Mouse (Mus musculus) thymus, postnatal 36 days (tissue): ENCODE measurements around the gene Sap18b.
A peak's percentile ranks its signal among the peaks of the same experiment; 100 is the strongest.
"Not testable (repeated sequence)": the region's sequence is repeated elsewhere in the genome, so short reads cannot be mapped to it uniquely, and the experiment has no call there.

Experiments used
- DNase-seq, 2 experiments: peaks; one replicate each; pipeline ENCODE4 v3.0.0; 2022; ENCODE audit warnings: mixed read lengths in 2 of 2

Sap18b gene

GRCm38 (mm10) chr8:95822699-95823098, 2.4 kb upstream of the Sap18b start:
- DNase-seq = no peak

DNA sequence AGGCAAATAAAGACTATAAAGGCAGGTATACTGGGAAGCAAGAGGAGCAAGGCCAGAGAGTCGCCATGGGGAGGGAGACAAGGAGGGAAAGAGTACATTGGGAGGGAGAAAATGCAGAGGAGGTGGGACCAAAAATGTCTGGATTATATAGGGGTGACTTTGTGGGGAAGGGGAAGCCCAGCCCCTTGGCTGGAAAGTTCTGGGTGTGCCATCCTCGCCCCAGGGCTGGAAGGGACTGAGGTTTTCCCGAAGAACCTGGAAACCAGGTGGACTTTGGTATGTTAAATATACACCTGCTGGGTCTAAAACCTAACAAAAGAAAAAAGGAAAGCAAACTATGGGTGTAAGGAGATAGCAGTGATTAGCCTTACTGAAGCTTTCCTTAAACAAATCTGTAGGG, 5.0 kb downstream of the Sap18b start:
- no peak for DNase-seq

- peak; percentile 75 to 81 for DNase-seq
Measured at GRCm38 (mm10) chr8:95832603-95833434, 7.7 kb downstream of the Sap18b start.

- DNase-seq = no peak
Measured at GRCm38 (mm10) chr8:95833435-95833984, 8.4 kb downstream of the Sap18b start.

GRCm38 (mm10) chr8:95835891-95836290, 10.7 kb downstream of the Sap18b start:
- DNase-seq = no peak

- DNase-seq = no peak
Measured at GRCm38 (mm10) chr8:95837266-95837665, 12.1 kb downstream of the Sap18b start.

DNA sequence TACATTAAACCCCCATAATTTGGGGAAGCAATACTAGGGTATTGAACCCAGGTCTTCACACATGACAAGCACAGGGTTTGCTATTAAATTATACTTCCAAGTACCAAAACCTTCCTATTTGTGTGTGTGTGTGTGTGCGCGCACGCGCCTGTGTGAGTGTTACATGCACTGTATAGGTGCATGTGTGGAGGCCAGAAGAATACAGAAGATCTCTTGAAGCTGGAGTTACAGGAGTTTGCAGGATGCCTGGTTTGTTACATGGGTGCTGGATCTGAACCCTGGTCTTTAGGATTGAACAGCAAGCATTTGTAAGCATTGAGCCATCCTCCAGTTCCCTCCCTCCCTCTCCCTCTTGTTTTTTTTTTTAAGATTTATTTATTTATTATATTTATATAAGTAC, 14.1 kb downstream of the Sap18b start:
- DNase-seq = no peak

- DNase-seq = no peak
Measured at GRCm38 (mm10) chr8:95841436-95841835, 16.3 kb downstream of the Sap18b start.

DNA sequence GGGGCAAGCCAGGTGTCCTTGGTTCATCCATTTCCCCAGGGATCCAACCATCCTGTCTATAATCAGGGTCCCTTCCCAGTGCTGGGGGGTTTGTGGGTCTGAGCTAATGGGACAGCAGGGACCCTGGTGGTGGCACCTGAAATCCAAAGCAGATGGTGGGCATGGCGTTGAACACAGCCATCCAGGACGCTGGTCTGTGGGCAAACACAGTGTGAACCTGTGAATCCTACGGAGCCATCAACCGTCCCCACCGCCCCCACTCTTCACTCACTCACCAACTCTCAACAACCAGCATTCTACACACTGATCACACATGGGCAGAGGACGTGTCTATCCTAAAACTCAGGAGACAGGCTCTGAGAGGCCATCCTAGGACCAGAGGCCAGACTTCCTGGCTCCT, 18.8 kb downstream of the Sap18b start:
- no peak for DNase-seq

GRCm38 (mm10) chr8:95845026-95845425, 19.9 kb downstream of the Sap18b start:
- DNase-seq = no peak

GRCm38 (mm10) chr8:95848061-95848551, 23.0 kb downstream of the Sap18b start:
- no peak for DNase-seq

DNA sequence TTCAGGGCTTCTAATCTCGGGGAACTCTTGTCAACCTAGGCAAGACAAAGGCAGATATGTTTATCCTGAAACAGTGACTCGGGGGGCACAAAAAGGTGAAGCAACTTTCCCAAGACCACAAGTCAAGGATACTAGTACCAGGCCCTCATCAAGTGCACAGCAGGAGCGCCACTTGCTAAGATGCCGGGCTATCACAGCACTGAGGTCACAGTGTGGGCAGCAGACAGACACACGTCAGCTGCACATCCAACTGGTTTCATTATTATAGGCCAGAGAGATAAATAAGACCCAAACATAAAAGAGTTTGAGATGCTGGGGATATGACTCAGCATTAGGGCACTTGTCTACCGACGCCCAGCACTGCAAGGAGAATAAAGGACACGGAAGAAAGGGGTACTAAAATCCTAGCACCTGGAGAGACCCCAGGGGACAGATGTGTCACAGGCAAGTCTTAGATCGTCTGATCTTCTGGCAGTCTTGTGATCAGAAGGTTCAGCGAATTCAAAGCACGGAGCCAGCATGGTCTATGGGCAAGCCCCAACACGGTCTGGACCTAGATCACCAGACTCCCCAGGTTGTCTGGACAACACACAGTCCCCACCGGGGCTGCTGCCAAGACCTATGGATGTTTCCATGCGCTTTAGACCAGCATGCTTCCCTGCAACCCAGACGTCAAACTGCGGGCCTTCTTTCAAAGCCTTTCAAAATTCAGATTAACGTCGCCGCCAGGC, 23.8 kb downstream of the Sap18b start:
- DNase-seq = no peak

GRCm38 (mm10) chr8:95850326-95850725, 25.2 kb downstream of the Sap18b start:
- DNase-seq = no peak

- no peak for DNase-seq
Measured at GRCm38 (mm10) chr8:95852290-95852689, 27.1 kb downstream of the Sap18b start.

DNA sequence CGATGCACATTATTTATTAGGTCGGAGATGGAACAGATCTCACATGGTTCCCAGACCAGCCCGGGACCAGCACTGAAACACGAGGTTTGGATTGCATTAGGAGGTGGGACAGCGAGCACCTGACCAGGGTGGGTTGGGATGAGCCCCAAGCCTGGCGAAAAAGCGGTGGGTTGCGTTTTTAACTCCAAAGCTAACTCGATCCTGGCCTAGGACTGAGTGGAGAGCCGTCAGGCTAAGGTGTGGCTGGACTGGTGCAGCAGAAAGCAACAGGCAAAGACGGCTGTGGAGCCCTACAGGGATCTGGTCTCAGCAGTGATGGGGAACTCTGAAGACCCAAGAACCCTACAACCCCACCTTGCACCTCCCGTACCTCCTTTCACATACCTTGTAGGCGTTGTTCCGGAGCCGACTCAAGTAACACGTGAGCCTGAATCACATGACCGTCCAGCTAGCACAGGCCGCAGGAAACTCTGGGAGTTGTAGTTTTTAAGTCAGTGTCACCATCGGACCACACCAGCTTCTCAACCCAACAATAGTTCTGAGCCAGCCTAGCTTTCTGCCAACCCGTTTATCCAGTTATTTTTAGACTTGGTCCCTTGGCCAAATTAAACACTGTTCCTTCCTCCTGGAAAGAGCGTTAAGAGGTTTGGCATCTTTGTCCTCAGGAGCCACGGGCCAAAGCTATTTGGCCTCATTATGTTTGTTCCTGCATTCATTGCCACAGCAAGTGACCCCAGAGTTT, 28.1 kb downstream of the Sap18b start, which contains the start of gene Slc38a7:
Slc38a7 (minus strand) TSS at position 438 of the 742 bp plus-strand sequence.
- peak; percentile 52 to 61 for DNase-seq

GRCm38 (mm10) chr8:95854174-95854573, 29.0 kb downstream of the Sap18b start:
- no peak for DNase-seq

DNA sequence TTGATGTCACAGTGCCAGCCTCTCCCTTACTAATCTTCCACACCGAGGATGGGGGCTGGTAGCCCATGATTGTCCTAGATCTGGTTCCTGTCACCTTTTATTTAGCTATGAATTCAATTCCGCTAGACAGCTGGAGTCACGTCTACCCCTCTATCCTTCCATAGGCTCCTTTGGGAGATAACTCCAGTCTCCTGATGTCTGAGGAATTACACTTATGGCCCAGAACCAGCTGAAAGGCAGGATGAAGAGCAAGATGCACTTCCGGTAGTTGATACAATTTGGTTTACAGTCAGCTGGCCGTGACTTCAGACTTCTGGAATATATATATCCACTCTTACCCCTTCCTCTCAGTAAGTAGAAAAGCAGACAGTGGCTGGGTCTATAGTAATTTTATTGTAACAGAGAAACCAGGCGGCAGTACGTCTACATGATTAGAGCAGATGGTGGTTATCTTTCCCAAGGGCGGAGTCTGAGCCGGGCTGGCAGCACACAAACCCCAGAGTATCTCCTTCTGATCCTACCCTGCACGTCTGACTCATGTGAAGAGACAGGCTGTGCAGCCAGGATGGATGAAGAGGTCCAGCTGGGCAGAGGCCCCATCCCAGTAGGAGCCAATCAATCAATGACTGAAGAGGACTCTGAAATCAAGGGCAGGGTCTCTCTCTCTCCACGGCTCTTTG, 38.8 kb downstream of the Sap18b start:
- not testable (repeated sequence) for DNase-seq

DNA sequence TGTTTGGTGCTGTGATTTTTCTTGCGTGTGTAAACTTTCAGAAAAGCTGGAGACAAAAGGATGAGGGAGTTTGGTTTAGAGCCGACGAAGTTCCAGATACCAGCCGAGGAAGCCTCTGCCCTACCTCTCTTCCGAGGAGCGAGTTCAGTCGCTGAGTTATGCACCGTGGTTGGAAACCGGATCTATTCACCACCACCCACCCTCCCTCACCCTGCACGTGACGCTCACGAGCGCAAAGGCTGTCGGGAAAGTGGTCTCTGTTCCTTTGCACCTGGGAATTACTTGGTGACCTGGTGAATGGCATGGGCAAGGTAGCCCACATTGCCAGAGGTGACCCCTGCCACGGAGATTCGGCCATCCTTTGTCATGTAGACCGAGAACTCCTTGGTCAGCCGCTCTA, 39.7 kb downstream of the Sap18b start:
- DNase-seq = not testable (repeated sequence)

DNA sequence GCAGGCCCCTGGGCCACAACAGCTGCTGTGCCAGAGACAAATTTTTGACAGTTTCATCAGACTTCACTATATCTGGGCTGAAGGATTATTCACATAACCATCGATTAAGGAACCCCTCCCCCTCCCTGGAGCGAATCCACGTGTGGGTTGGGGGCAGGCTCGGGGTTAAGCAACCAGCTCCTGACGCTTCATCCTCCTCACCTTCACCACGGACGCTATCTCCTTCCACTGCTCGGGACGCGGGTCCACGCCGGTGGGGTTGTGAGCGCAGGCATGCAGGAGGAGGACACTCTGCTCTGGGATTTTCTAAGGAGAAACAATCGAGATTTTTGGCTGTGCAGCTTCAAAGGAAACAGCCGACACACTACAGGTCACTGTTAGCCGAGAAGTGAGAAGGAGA, 46.5 kb downstream of the Sap18b start:
- DNase-seq = no peak

- DNase-seq = no peak
Measured at GRCm38 (mm10) chr8:95875270-95875669, 50.1 kb downstream of the Sap18b start.
